Mouse (Mus musculus) gastrocnemius, adult 18-20 months (tissue): ENCODE data around the gene Cpa5. TPM values are rescaled to one million over a fixed set of nuclear protein-coding genes. Genes with fewer than 3 reads are reported as not detected.

Experiments used
- DNase-seq: peaks from one replicate; pipeline ENCODE4 v3.0.0; 2021; ENCODE audit warnings: low spot score
- total RNA-seq, 2 experiments: library from RNA; stranded (reverse); gene quantifications; 2 replicates each; pipeline ENCODE4 v1.2.3; 2021

Gene Cpa5
- total RNA-seq, 2 experiments from 2014 or later: not detected

DNA sequence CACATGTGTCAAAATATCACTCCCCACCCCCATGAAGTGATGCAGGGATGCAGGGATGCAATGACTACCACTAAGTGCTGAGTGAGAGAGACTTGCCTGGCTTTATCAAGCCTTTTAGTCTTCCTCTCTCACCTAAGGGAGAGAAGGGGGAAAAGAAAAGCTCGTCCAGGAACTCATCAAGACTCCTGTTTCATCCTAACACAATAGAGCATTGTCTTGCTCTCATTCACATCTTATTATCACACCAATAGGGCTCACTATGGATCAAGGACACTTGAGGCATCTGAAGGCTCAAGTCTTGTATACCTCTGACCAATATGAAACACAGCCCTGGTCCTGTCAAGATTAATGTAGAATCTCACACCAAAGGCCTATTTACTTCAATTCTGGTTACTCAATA lies 9.8 kb upstream of the Cpa5 start:
- DNase-seq: no peak

DNA sequence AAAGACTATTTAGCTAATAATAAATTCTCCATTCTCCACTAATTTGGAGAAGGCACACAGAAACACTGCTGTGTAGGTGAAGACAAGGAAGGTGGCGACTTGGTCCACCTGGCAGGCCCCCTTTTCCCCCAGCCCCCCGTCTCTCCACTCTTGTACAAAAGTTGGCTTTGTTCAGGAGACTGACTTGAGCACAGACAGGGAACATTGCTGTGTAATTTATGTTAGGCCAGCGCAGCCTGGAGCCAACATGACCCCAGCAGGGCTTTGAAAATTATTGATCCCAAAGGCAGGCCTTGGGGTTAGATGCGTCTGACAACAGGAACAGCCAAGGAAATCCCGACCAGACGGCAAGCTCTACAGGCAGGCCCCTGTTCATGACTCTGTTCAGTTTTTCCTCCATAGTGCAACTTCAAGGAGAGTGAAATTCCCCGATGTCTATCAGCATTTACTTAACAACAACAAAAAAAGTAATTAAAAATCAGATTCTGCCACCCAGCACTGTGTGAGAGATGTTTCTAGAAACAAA lies 6.4 kb upstream of the Cpa5 start:
- DNase-seq: no peak

DNA sequence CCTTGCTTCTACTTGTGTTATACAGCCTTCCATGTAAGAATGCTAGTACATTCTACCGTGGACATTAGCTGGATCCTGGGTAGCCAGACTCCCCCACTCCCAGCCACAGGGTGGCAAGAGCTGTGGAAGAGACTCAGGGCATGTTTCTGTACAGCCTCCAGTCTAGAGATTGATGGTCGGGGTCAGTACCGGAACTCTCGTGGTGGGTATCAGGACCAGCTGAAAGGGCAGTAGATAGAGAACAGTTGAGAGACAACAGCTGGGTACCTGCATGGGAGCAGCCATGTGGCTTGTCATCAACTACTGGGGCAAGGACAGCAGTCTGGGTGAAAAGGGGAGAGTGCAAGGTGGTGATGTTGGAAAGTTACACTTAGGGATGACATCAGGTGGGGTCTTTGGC lies 5.7 kb upstream of the Cpa5 start:
- no peak for DNase-seq

DNA sequence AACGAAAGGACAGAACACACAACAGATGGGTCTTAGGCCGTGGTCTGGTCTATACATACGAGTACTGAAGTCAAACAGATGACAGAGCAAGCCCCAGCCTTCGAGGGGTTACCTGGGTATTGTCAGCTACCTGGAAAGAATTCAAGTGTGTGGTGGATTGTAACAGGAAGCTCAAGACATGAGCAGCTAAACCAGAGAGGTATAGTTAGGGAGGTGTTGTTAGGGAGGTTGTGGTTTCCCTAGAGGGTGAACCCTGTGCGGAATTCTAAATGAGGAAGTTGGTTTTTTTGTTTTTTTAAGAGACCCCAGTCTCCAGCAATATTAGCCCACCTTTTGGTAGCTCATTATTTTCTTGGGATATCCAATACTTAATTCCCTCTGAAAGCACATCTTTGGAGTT lies 5.1 kb upstream of the Cpa5 start:
- no peak for DNase-seq

DNA sequence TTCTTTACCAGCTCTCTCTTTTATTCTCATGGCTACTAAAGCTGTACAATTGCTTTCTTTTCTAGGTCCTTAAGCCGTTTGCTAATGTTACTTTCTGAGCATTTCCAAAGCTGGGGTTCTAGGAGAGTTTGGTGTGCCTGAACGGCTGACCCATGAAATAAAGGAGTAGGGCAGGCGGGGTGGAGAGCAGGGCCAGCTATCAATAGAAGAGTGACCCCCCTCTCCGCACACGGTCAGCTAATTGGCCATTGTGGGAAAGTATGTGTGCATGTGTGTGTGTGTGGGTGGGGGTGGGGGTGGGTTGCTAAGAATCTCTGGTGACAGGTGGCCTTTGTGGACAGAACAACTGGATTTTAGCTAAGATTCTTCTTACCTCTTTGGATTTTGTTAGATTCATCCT lies 402 bp downstream of the Cpa5 start:
- no peak for DNase-seq

DNA sequence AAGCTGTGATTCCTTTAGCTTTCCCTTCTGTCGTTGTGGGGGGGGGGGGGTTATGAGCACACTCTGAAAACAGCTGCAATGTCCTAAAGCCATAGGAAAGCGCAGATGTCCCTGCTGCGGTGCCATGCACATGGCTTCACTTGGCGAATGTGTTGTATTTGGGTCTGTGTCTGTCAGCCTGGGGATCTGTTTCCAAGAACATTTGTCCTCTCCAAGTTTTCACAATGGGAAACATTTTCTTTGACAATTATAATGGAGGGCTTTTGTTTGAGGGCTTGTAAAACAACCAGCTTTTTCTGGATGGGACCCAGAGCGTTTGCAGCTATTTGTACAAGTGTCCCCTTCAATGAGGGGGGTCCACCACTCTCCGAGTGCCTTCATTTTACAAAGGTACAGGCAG lies 3.4 kb downstream of the Cpa5 start:
- DNase-seq: no peak

DNA sequence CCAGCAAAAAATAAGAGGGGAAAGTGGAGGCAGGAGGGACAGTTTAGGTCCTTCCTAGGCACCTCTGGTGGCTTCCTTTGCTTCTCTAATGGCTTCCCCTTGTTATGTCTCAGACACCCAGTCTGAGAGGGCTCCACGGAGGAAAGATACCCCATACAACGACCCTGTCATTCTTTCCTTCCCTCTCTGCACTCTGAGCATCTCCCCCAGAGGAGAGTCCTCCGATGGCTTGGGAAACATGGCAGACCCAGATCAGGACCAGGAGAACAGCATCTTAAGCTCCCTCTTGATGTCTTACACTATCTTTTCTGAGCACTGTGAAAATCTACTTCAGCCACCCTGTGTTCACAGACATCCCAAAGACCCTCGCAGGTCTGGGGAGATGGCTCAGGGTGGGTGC lies 4.9 kb downstream of the Cpa5 start:
- DNase-seq: no peak

DNA sequence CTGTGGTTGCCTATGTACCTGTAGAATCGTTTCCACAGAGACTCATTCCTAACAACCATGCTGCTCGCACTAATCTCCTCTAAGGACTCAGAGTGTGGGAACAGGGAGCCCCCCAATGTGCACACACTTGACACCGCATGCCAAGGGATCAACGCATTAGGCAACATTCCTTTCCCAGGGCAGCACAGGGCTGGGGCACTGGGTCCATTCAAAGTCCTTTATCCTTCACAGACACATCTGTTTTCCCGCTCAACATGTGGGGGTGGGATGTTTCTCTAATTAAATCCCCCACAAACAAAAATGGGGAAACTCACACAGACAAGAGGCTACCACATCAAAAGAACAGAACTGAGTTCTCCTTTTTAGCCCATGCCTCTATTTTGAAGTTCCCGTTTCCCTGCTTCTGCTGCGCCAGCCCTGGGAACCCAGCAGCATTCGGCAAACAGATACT lies 5.7 kb downstream of the Cpa5 start:
- no peak for DNase-seq

DNA sequence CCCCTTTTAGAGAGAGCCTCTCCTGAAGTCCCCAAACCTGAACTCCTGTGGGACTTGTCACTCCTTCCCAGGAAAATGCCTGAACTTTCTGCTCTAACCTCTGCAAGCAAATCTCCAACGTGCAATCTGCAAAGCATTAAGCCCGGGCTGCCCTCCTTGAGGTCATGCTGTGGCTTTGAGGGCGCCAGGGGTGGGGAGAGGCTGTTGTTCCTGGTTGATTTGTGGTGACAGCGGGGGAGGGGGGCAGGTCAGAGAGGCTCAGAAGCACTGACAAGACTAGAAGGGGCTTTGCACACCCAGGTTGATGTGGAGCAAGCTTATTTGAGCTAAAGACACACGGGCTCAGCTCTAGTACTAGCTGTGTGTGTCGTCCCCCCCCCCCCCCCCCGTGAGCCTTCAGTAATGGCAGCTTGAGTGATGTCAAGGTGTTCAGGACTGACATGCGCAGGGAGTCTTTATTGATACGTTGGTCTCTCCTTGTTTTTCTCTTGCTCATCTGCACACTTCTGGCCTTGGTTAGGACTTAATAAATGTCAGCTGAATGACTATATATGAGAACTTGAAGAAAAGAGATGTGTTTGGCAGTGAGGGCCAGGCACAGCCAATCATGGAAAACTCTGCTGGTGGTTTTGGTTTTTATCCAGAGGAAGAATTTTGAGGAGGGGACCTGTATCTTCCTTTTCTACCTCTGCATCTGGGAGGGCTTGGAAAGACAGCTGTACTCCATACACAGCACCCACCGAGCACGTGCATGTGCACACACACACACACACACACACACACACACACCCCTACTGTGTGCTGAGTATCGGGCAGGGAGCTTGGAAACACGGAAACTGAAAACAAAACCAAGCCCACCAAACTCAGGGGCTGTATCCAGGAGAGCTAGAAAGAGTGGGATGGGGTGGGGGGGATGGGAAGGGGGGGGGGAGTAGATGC lies 6.5 kb downstream of the Cpa5 start:
- DNase-seq: no peak

DNA sequence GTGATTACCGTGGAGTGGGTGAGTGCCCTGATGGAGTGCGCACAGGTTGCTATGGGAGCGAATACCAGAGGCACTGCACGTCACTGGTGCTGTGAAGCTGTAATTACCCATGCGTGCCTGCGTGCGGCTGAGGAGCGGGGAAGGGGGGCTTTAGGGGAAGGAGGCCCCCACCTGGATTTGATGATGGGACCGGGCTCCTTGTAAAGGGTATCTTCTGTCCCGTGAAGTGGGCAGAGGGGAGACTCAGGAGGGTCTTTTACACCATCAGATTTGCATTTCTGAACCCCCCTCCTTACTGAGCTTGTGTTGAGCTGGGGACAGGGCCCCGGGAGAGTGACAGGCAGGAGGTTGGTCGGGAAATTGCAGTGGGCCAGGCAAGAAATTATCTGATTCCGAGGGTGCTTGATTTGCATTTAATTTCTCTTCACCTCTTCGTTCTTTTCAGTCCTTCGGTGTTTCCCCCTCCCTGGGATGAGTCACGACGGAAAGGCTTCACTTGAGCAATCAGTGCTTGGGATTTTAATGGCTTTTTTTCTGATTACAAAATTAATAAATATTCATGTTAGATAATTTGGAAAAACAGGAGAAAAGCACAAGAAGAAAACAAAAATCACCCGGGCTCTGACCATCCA lies 7.3 kb downstream of the Cpa5 start:
- DNase-seq: peak; percentile 13

DNA sequence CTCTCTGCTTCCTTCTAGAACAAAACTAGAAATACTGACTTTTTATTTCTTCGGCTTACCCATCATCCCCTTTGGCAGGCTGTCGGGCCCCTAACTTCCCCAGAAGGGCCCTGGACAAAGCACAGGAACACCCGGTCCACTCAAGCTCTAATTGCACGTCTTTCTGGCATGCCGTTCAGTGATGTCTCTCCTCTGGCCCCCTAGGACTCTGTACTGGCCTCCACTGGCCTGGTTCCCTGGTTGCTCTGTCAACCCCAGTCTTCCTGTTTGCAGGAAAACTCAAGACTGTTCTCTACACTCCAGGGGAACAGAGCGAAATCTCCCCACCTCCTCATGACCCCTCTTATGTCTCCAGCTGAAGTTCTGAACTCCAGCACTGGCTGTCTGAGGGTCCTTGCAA lies 7.9 kb downstream of the Cpa5 start:
- DNase-seq: peak; percentile 31

DNA sequence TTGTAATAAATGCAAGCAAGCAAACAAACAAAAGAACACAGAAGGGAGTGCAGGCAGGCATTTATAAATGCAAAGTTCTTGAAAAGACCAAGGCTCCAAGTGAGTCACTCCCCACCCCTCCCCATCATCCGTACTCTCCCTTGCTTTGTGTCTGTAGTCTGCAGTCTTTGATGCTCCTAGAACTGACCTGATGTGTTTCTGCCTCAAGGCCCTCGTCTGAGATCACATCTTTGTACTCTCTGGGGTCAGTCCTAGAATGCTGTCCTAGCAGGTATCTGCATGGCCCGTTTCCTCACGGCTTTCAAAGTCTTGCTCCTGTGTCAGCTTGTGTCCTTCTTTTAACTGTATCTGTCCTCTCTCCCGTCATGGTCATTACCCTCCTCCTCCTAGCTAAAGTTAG lies 8.8 kb downstream of the Cpa5 start:
- no peak for DNase-seq

DNA sequence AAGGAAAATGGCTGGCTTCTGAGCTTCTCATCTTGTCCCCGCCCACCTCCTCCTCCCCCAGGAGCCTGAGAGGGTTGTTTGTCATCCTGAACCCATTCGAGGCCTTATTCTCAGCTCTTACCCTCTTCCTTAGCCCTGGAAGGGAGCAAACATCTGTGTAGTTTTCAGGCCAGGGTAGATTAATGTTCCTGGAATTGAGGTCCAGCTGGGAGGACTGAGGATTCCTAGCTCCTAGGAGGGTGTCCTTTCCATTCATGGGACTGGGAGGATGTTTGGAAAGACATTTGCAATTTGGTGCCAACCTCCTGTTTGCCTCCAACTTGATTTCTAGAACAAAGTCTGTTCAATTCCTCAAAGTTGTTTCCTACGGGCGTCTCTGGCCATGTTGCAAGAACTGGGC lies 9.8 kb downstream of the Cpa5 start:
- DNase-seq: peak; percentile 56

DNA sequence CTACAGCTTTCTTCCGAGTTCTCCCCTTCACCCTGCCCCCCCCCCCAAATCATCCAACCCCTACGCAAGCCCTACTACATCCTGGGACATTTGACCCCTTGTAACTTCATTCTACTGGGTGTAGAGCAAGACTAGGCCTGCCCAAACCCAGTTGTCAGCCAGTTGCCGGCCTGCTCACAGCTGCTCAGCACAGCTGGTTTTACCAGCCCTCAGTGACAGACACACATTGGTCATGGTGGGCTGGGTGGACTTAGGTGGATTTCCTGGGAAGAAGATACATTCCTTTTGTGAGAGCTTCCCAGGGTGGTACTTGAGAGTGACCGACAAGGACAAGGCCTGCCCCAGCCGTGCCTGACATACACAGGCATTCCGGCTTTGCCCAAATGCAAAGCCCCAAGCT lies 10.2 kb downstream of the Cpa5 start:
- DNase-seq: no peak

DNA sequence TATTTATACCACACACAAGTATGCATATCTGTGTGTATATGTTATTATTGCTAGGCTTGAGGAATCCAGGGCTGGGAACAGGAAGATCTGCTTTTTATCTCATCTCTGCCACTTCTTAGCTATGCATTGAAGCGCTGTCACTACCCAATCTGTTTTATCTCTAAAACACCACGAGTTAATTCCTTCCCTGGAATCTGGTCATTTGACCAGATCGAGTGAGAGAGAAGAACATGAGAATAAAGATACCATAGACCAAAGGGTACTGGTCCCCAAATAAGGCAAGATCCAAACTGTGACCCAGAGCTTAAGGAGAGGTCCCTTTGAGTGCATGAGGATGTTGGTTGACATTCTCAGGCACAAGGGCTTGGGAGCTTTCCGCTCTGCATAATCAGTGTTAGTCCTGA lies 11.2 kb downstream of the Cpa5 start:
- no peak for DNase-seq

DNA sequence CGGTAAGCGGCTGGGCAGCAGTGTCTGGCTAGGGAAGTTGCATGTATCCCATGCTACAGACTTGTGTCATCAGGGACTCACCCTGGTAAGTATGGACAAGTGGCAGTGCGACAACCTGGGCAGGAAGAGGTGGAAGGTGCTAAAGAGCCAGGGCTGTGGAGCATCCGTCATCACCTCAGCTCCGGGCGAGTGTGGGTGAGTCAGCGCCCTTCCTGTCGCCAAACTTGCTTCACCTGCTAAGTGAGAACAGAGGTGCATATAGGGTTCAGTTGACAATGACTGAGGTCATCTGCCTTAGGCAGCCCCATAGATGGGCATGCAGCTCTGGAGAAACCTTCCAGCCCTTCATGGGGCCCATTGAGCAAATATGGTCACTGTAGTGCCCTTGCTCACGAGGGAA lies 14.0 kb downstream of the Cpa5 start:
- DNase-seq: no peak

DNA sequence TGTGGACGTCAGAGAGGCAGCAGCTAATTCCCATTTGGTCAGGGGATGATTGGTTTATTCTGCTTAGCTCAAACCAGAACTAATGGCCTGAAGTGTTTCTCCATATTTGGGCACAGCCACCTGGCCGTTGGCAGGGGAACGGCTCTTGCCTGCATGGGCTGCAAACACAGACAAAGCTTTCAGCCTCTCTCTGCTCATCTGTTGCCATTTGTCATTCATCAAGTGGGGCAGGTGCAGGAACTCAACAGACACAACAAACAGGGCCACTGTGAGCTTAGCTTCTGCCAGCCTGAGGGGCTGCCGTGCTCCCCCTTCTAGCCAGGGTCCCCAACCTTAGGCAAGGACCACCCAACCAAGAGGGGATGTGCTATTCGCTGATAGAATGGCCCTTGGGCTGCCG lies 17.3 kb downstream of the Cpa5 start:
- DNase-seq: no peak

DNA sequence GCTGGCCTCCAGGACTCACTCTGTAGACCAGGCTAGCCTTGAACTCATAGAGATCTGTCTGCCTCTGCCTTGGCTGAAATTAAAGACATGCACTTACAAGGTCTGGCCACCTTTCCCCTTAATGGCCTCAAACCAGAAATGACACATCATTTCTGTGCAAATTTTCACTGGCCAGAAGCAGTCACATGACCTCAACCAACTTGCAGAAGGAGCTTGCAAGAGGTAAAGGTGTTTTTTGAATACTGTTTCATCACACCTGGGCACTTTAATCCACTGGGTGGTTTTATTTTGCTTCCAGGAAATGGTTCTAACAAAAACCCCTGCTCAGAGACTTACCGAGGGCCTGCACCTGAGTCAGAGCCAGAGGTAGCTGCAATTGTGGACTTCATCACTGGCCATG lies 19.2 kb downstream of the Cpa5 start:
- DNase-seq: no peak

DNA sequence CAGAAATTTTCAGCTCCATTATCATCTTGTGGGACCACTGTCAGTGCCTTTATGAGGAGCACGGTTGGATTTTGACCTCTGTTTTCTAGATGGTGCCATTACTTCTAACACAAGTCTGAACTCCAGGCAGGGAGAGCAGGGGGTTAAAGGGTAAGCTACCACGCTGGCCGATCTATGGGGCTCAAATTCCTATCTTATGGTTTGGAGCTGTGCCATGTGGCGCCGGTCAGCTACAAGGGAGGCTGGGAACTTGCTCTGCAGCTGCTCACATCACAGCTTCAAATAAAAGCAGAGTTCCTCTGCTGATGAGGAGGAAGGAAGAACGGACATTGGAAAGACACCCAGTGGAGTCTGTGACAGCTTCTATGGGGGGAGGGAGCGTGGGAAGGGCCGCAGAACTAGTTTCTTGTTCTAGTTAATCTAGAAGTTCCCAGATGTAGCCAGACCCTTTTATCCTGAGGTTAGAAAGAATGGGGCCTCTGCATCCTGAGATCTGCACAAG lies 24.6 kb downstream of the Cpa5 start:
- no peak for DNase-seq

DNA sequence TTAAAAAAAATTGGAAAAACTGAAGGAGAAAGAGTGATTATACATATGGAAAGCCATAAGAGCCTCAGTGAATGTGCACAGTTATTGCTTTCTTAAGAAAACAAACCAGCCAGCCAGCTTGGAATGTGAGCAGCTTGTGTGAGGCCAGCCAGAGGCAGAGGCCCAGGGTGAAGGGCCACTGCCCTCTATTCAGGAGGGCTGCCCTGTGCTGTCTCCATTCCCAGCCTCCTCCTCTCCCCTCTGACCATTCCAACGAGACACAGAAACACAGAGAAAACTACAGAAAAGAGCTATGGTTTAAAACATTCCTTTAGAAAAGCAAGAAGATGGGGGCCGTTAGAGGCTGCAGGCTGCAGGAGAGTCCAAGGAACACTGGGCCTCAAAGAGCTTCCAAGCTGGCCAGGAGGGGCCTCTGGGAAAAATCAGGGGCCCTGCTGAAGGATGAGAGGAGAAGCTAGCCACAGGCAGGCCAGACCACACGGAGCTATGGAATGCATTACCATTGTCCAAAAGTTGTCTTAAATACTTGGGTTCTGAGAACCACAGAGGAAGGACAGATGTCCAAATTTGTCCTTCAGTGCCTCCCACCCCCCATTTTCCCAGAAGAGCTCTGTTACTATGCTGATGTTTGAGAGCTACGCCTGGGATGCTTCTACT lies 25.5 kb downstream of the Cpa5 start:
- DNase-seq: no peak

DNA sequence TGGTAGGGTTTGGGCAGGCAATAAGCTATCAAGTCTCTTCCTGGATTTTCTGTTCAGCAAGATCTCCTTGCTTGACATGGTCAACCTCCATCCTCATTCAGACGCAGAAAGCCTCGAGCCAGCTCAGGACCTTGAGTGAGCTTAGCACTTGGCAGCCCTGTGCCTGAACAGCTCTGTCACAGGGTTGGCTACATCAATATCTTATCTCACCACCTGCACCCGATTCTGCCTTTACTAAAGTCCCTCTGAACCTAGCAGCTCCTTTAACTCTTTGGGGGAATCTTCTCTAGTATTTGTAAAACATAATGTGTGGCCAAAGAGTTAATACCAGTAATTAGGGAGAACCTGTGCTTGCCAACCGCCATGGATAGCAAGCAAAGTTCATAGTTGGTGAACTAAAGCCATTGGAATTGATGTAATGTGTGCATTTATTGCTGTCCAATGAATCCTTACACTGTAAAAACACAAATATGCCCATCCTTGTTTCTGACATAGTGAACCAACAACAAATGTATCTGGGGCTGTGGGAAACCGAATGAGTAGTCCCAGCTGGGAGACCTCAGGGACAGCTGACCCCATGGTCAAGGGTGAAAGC lies 28.0 kb downstream of the Cpa5 start, which contains the start of gene Cpa1:
TSS of gene Cpa1 (plus strand) at position 545 of the 595 bp plus-strand sequence.
- DNase-seq: no peak
